Comparison of ENCODE assay signal across 11 mouse cellular contexts in the genomic region with DNA sequence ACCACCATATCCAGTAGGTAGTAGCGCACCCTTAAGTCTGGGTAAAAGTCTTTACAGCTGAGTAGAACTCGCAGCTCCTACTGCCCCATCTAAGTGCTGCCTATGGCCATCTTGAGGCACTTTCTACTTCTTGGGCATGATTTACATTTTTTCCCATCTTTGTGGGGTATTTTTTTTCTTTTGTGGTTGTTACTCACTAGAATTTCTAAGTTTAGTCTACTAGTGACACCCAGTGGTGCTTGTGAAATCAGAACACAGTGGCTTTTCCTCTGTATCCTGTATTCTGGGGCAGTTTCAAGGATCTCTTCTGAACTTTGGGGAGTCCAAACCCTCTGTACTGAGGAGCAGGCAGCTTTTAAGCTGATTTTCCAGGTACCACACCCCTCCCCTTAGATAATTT. TPM values are rescaled to one million over a fixed set of nuclear protein-coding genes. Genes with fewer than 3 reads are reported as not detected.
DNase-seq lines count a peak whose midpoint lies in the region; ATAC-seq and TF ChIP-seq lines count a peak whose summit lies in the region.
"Had no signal": no experiment of that assay in that cellular context is flagged by ENCODE, and none has a peak within 500 bp of the region (broad histone marks: within the 10 kb centered on the region; RNA-seq: fewer than 3 reads in every experiment).

No protein-coding gene starts in this region.

- CTCF ChIA-PET in Patski (lab: Charles Lee): interaction anchor here (0.7 to 2.0 kb wide), 6 partner anchors 30 to 795 kb away, joined by 3 to 6 read pairs (median 3); no protein-coding TSS in a partner anchor

- DNase-seq in gastrocnemius, adult 2 months: no peak
- no peak for DNase-seq in gastrocnemius, adult 18-20 months (ENCODE audit: low spot score)
- no peak for DNase-seq in left cerebral cortex, adult 2 months (ENCODE audit: extremely low spot score in 1 of 2, low spot score in 2 of 2)
- DNase-seq in left cerebral cortex, postnatal 4 days: no peak
- DNase-seq in 416B (ENCODE audit: low read depth): peak; percentile 70
- no peak for DNase-seq in Patski (ENCODE audit: low read depth, low spot score)
- no peak for DNase-seq in spleen, postnatal 10 days (ENCODE audit: low spot score in 2 of 2)
- no peak for DNase-seq in spleen, postnatal 36 days (ENCODE audit: low spot score in 2 of 2)
- DNase-seq: adrenal gland, adult 8-10 months; cerebellum, adult 11 months had no signal

- intact Hi-C loops in gastrocnemius, adult 2 months (cut with DNase I): no loop called here
- intact Hi-C loops in left cerebral cortex, adult 2 months (cut with DNase I): loop anchor here (2.0 to 10.0 kb wide), 4 partner anchors 144 to 1159 kb away; no protein-coding TSS in a partner anchor
- intact Hi-C loops in left cerebral cortex, postnatal 4 days (cut with DNase I): loop anchor here (5.0 to 10.0 kb wide), 3 partner anchors 144 to 794 kb away; no protein-coding TSS in a partner anchor

- in situ Hi-C loops in Patski (cut with MboI; ENCODE audit: low pct_unique_long_range_greater_than_20kb): loop anchor here (10.0 kb wide), 1 partner anchor 797 kb away; no protein-coding TSS in a partner anchor

- no peak for ATAC-seq in Patski

- no peak overlapping the region for H3K4me3 ChIP-seq in gastrocnemius, adult 2 months
- no peak overlapping the region for H3K4me3 ChIP-seq in left cerebral cortex, adult 2 months

- H3K27me3 ChIP-seq in Patski: no peaks in the 10 kb centered on the region

- H3K27ac ChIP-seq in gastrocnemius, adult 2 months: no peak overlapping the region
- H3K27ac ChIP-seq in left cerebral cortex, adult 2 months: no peak overlapping the region

- TF ChIP-seq CTCF in gastrocnemius, adult 2 months (IDR thresholded peaks at IDR 0.05): peak; percentile 49
- TF ChIP-seq CTCF in left cerebral cortex, adult 2 months (IDR thresholded peaks at IDR 0.05): peak; percentile 58
- TF ChIP-seq CTCF in Patski (IDR thresholded peaks at IDR 0.05): peak; percentile 53

- POLR2A ChIA-PET in Patski (lab: Charles Lee): no interaction called here

RNA-seq across cellular contexts. Expression of gene Rfesd, which starts 3.3 kb away (rescaled TPM):
- total RNA-seq in gastrocnemius, adult 2 months (2021): 10 to 100 TPM; 20.1 to 24.0 TPM
- 10 to 100 TPM; 22.3 to 22.7 TPM for total RNA-seq in gastrocnemius, adult 18-20 months (2021)
- total RNA-seq in left cerebral cortex, adult 2 months (2021): 10 to 100 TPM; 18.7 to 19.3 TPM
- total RNA-seq in left cerebral cortex, postnatal 4 days (2021): 10 to 100 TPM; 14.2 to 15.1 TPM
- polyA plus RNA-seq in Patski (2021): 19.8 TPM

RNA-seq across cellular contexts. Expression of gene Gpr150, which starts 35.0 kb away (rescaled TPM):
- not detected for total RNA-seq in gastrocnemius, adult 2 months (2021)
- total RNA-seq in gastrocnemius, adult 18-20 months (2021): not detected
- total RNA-seq in left cerebral cortex, adult 2 months (2021): 1 to 10 TPM; 3.4 to 4.2 TPM
- 1 to 10 TPM; 2.8 to 2.9 TPM for total RNA-seq in left cerebral cortex, postnatal 4 days (2021)
- polyA plus RNA-seq in Patski (2021): not detected
- total RNA-seq: gastrocnemius, adult 8-10 months had no signal

RNA-seq across cellular contexts. Expression of gene Spata9, which starts 54.8 kb away (rescaled TPM):
- not detected for total RNA-seq in gastrocnemius, adult 2 months (2021)
- total RNA-seq in gastrocnemius, adult 18-20 months (2021): not detected
- not detected for total RNA-seq in left cerebral cortex, adult 2 months (2021)
- total RNA-seq in left cerebral cortex, postnatal 4 days (2021): 1 to 10 TPM in 1 of 2 experiments, under 1 TPM in 1; 0.68 to 1.3 TPM
- 1.7 TPM for polyA plus RNA-seq in Patski (2021)
- total RNA-seq: gastrocnemius, adult 8-10 months had no signal
